Mouse (Mus musculus): Measurements from ENCODE around the gene Chuk. TPM values are rescaled to one million over a fixed set of nuclear protein-coding genes. Genes with fewer than 3 reads are reported as not detected.
A peak's percentile ranks its signal among the peaks of the same experiment; 100 is the strongest.

Chuk gene
- polyA plus RNA-seq, 1 experiment from 2014 or later = 19.2 TPM

DNA sequence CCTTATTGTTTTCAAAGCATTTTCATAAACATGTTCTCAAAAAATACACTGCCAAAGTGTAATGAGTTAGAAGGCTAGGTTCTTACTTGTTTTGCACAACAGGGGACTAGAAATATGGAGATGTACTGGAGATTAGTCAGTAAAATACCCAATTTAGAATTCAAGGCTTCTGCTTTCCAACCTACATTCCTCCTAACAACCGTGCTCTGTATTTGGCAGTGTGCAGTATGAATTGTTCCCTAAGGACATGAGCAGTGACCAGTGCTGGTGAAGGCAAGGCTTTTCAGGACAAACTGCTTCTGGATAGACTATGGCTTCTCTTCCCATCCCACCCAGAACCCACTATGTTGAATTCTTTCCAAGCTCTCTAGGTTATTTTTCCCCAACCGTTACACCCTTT, 26.4 kb downstream of the Chuk start:
- no peak overlapping the region for H3K4me2 ChIP-seq (ENCODE audit: low read depth, low read length)
- H3K27me3 ChIP-seq (ENCODE audit: control insufficient read depth, insufficient read depth, low read depth, low read length) = no peaks in the 10 kb centered on the region
- no peak for ATAC-seq (ENCODE audit: low read depth)
- H3K4me3 ChIP-seq (ENCODE audit: low read depth, low read length) = no peak overlapping the region
- H3K9ac ChIP-seq (ENCODE audit: low read depth, low read length) = no peak overlapping the region
- peaks cover 11% of the 10 kb centered on the region for H3K36me3 ChIP-seq (ENCODE audit: control insufficient read depth, insufficient read depth)
- WGBS (ENCODE audit: insufficient replicate concordance) = 78% methylated on average over 2 of the region's 2 CpGs
- no peak overlapping the region for H3K27ac ChIP-seq (ENCODE audit: low read length)
- no peaks in the 10 kb centered on the region for H3K4me1 ChIP-seq (ENCODE audit: control insufficient read depth, low read depth, low read length)
- no peaks in the 10 kb centered on the region for H3K9me3 ChIP-seq (replicated peaks; ENCODE audit: control insufficient read depth, low read length)

DNA sequence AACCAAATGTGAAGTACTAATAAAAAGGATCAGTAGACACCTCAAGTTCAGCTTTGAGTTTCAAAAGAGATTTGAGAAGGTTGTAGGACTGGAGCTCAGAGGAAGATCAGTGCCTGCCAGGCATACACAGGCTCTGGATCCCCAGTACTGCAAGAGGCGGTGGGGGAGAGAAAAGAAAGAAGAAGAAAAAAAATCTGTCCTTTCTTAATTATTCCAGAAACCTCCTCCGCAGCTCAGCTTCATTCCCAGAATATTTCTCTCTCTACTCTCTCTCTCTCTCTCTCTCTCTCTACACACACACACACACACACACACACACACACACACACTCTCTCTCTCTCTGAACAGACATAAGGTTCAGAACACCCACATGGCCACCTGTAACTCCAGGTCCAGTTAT, 27.3 kb downstream of the Chuk start:
- no peak overlapping the region for H3K27ac ChIP-seq (ENCODE audit: low read length)
- H3K4me1 ChIP-seq (ENCODE audit: control insufficient read depth, low read depth, low read length) = no peaks in the 10 kb centered on the region
- H3K4me3 ChIP-seq (ENCODE audit: low read depth, low read length) = no peak overlapping the region
- H3K9me3 ChIP-seq (replicated peaks; ENCODE audit: control insufficient read depth, low read length) = no peaks in the 10 kb centered on the region
- no peaks in the 10 kb centered on the region for H3K27me3 ChIP-seq (ENCODE audit: control insufficient read depth, insufficient read depth, low read depth, low read length)
- H3K9ac ChIP-seq (ENCODE audit: low read depth, low read length) = no peak overlapping the region
- peaks cover 11% of the 10 kb centered on the region for H3K36me3 ChIP-seq (ENCODE audit: control insufficient read depth, insufficient read depth)
- no peak overlapping the region for H3K4me2 ChIP-seq (ENCODE audit: low read depth, low read length)
- WGBS (ENCODE audit: insufficient replicate concordance) = 74% methylated on average over 2 of the region's 2 CpGs
- no peak for ATAC-seq (ENCODE audit: low read depth)

DNA sequence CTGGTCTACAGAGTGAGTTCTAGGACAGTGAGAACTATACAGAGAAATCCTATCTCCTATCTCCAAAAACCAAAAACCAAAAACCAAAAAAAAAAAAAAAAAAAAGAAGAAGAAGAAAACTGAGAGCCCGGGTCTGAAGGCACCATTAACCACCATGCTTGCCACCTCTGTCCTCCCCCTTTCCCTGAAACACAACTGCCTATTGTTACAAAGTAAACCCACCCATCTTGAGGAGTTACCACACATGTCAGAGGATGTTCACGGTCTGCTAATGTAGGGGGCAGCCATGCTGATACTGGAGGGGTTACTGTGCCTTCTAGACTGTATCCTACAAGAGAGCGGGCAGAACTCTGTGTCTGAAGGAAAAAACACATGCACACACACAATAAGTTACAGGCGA, 30.3 kb downstream of the Chuk start:
- no peak for ATAC-seq (ENCODE audit: low read depth)
- H3K4me1 ChIP-seq (ENCODE audit: control insufficient read depth, low read depth, low read length) = no peaks in the 10 kb centered on the region
- no peaks in the 10 kb centered on the region for H3K9me3 ChIP-seq (replicated peaks; ENCODE audit: control insufficient read depth, low read length)
- no peak overlapping the region for H3K9ac ChIP-seq (ENCODE audit: low read depth, low read length)
- no peak overlapping the region for H3K4me2 ChIP-seq (ENCODE audit: low read depth, low read length)
- H3K4me3 ChIP-seq (ENCODE audit: low read depth, low read length) = no peak overlapping the region
- H3K36me3 ChIP-seq (ENCODE audit: control insufficient read depth, insufficient read depth) = peaks cover 7% of the 10 kb centered on the region
- H3K27me3 ChIP-seq (ENCODE audit: control insufficient read depth, insufficient read depth, low read depth, low read length) = no peaks in the 10 kb centered on the region
- no peak overlapping the region for H3K27ac ChIP-seq (ENCODE audit: low read length)
- WGBS (ENCODE audit: insufficient replicate concordance) = 67% methylated on average over 4 of the region's 4 CpGs

GRCm38 (mm10) chr19:44076457-44076856, 30.8 kb downstream of the Chuk start:
- ATAC-seq (ENCODE audit: low read depth) = no peak

GRCm38 (mm10) chr19:44074986-44075385, 32.3 kb downstream of the Chuk start:
- no peak overlapping the region for H3K27ac ChIP-seq (ENCODE audit: low read length)
- ATAC-seq (ENCODE audit: low read depth) = no peak
- no peak overlapping the region for H3K4me2 ChIP-seq (ENCODE audit: low read depth, low read length)
- H3K36me3 ChIP-seq (ENCODE audit: control insufficient read depth, insufficient read depth) = peaks cover 7% of the 10 kb centered on the region
- 75% methylated on average over 11 of the region's 11 CpGs for WGBS (ENCODE audit: insufficient replicate concordance)
- no peak overlapping the region for H3K4me3 ChIP-seq (ENCODE audit: low read depth, low read length)
- H3K9me3 ChIP-seq (replicated peaks; ENCODE audit: control insufficient read depth, low read length) = no peaks in the 10 kb centered on the region
- H3K27me3 ChIP-seq (ENCODE audit: control insufficient read depth, insufficient read depth, low read depth, low read length) = no peaks in the 10 kb centered on the region
- H3K4me1 ChIP-seq (ENCODE audit: control insufficient read depth, low read depth, low read length) = no peaks in the 10 kb centered on the region
- H3K9ac ChIP-seq (ENCODE audit: low read depth, low read length) = no peak overlapping the region

More at GRCm38 (mm10) chr19:44076457-44076856, 30.8 kb downstream of the Chuk start:
- H3K27ac ChIP-seq (ENCODE audit: low read length) = no peak overlapping the region
- H3K27me3 ChIP-seq (ENCODE audit: control insufficient read depth, insufficient read depth, low read depth, low read length) = no peaks in the 10 kb centered on the region
- H3K9ac ChIP-seq (ENCODE audit: low read depth, low read length) = no peak overlapping the region
- no peak overlapping the region for H3K4me2 ChIP-seq (ENCODE audit: low read depth, low read length)
- no peaks in the 10 kb centered on the region for H3K4me1 ChIP-seq (ENCODE audit: control insufficient read depth, low read depth, low read length)
- no peaks in the 10 kb centered on the region for H3K9me3 ChIP-seq (replicated peaks; ENCODE audit: control insufficient read depth, low read length)
- H3K4me3 ChIP-seq (ENCODE audit: low read depth, low read length) = no peak overlapping the region
- 83% methylated on average over 9 of the region's 9 CpGs for WGBS (ENCODE audit: insufficient replicate concordance)
- peaks cover 7% of the 10 kb centered on the region for H3K36me3 ChIP-seq (ENCODE audit: control insufficient read depth, insufficient read depth)

DNA sequence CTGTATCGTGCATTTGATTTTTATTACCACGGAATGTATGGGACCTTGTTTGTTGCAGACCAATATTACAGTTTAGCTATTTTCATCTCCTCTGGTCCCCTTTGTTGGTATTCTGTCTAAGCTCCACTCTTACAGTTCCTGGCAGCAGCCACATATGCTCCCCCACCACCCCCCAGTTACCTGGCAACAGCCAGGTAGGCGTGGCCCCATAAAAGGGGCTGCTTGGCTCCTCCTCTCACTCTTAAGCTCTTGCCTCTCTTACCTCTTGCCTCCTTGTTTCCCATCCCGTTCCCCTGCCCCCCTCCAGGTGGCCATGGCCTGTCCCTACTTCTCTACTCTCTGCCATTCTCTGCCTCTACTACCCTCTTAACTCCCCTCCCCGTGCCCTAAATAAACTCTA, 36.1 kb downstream of the Chuk start:
- no peak overlapping the region for H3K27ac ChIP-seq (ENCODE audit: low read length)
- no peaks in the 10 kb centered on the region for H3K9me3 ChIP-seq (replicated peaks; ENCODE audit: control insufficient read depth, low read length)
- ATAC-seq (ENCODE audit: low read depth) = no peak
- peaks cover 7% of the 10 kb centered on the region for H3K4me1 ChIP-seq (ENCODE audit: control insufficient read depth, low read depth, low read length)
- no peaks in the 10 kb centered on the region for H3K27me3 ChIP-seq (ENCODE audit: control insufficient read depth, insufficient read depth, low read depth, low read length)
- no peaks in the 10 kb centered on the region; the same call in 1 of the 2 replicates for H3K36me3 ChIP-seq (ENCODE audit: control insufficient read depth, insufficient read depth)
- no peak overlapping the region for H3K9ac ChIP-seq (ENCODE audit: low read depth, low read length)
- 75% methylated on average over 5 of the region's 5 CpGs for WGBS (ENCODE audit: insufficient replicate concordance)
- no peak overlapping the region for H3K4me3 ChIP-seq (ENCODE audit: low read depth, low read length)
- no peak overlapping the region for H3K4me2 ChIP-seq (ENCODE audit: low read depth, low read length)

DNA sequence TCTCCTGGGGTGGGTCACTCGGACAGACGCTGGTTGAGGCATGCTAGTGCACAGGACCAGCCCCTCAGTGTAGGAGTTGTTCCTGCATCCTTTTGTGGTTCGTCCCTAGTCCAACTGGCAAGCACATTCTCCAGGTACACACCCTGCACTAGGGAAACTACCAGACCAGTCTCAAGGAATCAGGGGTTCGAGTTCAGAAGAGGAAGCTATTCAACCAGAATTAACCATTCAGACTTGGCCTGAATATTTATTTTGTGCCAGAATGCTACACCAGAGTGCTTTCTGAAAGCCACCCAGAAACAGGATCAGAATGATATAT, 37.4 kb downstream of the Chuk start:
- Histone ChIP-seq H3K9me3 (replicated peaks; ENCODE audit: control insufficient read depth, low read length) (no peaks in the 10 kb centered on the region), H3K27ac (ENCODE audit: low read length) (no peak overlapping the region), H3K4me2 (ENCODE audit: low read depth, low read length) (peak overlapping the region; percentile 96), H3K27me3 (ENCODE audit: control insufficient read depth, insufficient read depth, low read depth, low read length) (no peaks in the 10 kb centered on the region), H3K4me1 (ENCODE audit: control insufficient read depth, low read depth, low read length) (peaks cover 7% of the 10 kb centered on the region), H3K36me3 (ENCODE audit: control insufficient read depth, insufficient read depth) (no peaks in the 10 kb centered on the region; the same call in 1 of the 2 replicates), H3K4me3 (ENCODE audit: low read depth, low read length) (peak overlapping the region; percentile 75), H3K9ac (ENCODE audit: low read depth, low read length) (peak overlapping the region; percentile 73)
- 6% methylated on average over 4 of the region's 4 CpGs for WGBS (ENCODE audit: insufficient replicate concordance)
- no peak for ATAC-seq (ENCODE audit: low read depth)

DNA sequence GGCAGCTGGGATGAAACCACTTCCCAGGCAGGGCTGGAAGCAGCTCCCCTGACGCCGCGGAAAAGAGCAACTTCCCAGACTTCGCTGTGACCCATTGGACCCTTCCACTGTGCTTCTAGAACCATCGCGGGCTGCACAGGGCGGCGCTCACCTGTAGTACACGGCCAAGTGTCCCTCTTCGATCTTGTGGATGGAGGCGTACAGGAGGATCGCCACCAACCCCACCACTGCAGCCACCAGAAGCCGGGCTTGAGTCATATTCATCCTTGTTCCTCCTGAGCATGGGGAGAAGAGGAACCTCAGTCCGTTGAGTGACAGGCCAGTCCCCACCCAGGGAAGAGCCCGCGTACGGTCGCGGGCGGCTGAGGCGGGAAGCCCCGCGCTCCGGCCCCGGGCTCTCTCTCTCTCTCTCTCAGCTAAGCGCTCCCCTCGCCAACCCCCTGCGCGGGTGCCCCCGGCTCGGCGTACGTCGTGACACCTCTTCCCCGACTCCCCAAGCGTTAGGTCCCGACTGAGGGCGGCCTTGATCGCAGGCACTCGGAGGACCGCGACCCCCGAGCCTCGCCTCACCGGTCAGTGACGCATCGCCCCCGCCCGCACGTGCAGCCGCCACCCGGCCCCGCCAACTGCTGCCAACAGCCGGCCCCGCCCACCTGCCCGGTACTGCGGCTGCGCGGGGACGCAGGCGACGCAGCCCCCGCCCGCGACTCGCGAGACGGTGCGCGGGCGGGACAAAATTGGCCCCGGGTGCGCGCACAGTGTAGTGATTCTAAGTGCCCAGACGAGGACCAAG, 38.0 kb downstream of the Chuk start, which contains the start of gene Erlin1:
Gene Erlin1 (minus strand): TSS at position 665 of the 793 bp plus-strand sequence.
- Histone ChIP-seq H3K27ac (ENCODE audit: low read length) (peak within 1 kb of the TSS; percentile 79), H3K4me2 (ENCODE audit: low read depth, low read length) (peak within 1 kb of the TSS; percentile 96), H3K27me3 (ENCODE audit: control insufficient read depth, insufficient read depth, low read depth, low read length) (no peaks in the 10 kb centered on the region), H3K4me3 (ENCODE audit: low read depth, low read length) (peak within 1 kb of the TSS; percentile 75), H3K9ac (ENCODE audit: low read depth, low read length) (peak within 1 kb of the TSS; percentile 73), H3K4me1 (ENCODE audit: control insufficient read depth, low read depth, low read length) (peaks cover 7% of the 10 kb centered on the region), H3K9me3 (replicated peaks; ENCODE audit: control insufficient read depth, low read length) (no peaks in the 10 kb centered on the region), H3K36me3 (ENCODE audit: control insufficient read depth, insufficient read depth) (no peaks in the 10 kb centered on the region; the same call in 1 of the 2 replicates)
- ATAC-seq (ENCODE audit: low read depth) = peak; percentile 87
- under 1% methylated on average over 71 of the region's 75 CpGs for WGBS (ENCODE audit: insufficient replicate concordance)

DNA sequence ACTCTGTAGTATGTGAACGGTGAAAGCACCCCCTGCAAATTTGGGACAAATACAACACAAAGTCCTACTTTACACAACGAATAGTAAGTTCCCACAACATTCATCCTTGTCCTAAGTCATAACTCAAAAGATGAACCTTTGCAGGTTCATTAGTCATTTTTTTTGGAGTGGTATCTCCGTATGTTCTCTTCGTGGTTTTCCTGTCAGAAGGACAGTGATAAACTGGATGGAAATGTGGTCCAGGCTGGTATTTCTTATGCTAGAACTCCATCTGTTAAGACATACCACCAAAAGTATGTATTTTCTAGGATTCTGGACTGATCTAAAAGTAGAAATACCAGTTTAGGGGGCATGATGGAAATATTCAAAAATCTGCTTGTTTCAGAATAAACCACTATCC, 39.0 kb downstream of the Chuk start:
- Histone ChIP-seq H3K27ac (ENCODE audit: low read length) (no peak overlapping the region), H3K36me3 (ENCODE audit: control insufficient read depth, insufficient read depth) (no peaks in the 10 kb centered on the region; the same call in 1 of the 2 replicates), H3K9me3 (replicated peaks; ENCODE audit: control insufficient read depth, low read length) (no peaks in the 10 kb centered on the region), H3K27me3 (ENCODE audit: control insufficient read depth, insufficient read depth, low read depth, low read length) (no peaks in the 10 kb centered on the region), H3K4me1 (ENCODE audit: control insufficient read depth, low read depth, low read length) (peaks cover 7% of the 10 kb centered on the region), H3K4me3 (ENCODE audit: low read depth, low read length) (peak overlapping the region; percentile 75), H3K9ac (ENCODE audit: low read depth, low read length) (peak overlapping the region; percentile 73; the same call in 1 of the 2 replicates), H3K4me2 (ENCODE audit: low read depth, low read length) (peak overlapping the region; percentile 96)
- ATAC-seq (ENCODE audit: low read depth) = no peak
- WGBS (ENCODE audit: insufficient replicate concordance) = 25% methylated on average over 4 of the region's 4 CpGs

All from liver, embryonic 16.5 days (tissue).